Mouse (Mus musculus) MEL (cell line): ENCODE measurements around the gene Ttk. TPM values are rescaled to one million over a fixed set of nuclear protein-coding genes. Genes with fewer than 3 reads are reported as not detected.

Experiments used
- DNase-seq: peaks from one replicate; pipeline ENCODE4 v3.0.0; 2011; ENCODE audit warnings: low read depth, low spot score
- H3K27ac ChIP-seq: 2 replicates; pipeline ENCODE4 v1.5.1; 2012; ENCODE audit warnings: low read depth, mild to moderate bottlenecking, control low read depth, low read length, moderate library complexity; ENCODE audit not compliant: control insufficient read depth
- H3K27me3 ChIP-seq, 2 experiments: fragments of 150-350 bp in 1 of 2; sonication (generic) in 1 of 2; 2 replicates each; pipeline ENCODE4 v1.6.1; 2012; ENCODE audit warnings: low read length in 2 of 2, mild to moderate bottlenecking in 2 of 2, improper control_type of control experiment in 1 of 2, moderate library complexity in 1 of 2; ENCODE audit not compliant: insufficient read depth in 2 of 2, control insufficient read depth in 1 of 2
- H3K36me3 ChIP-seq, 2 experiments: 2 replicates each; pipeline ENCODE4 v1.6.1; 2012 to 2014; ENCODE audit warnings: low read length in 2 of 2, improper control_type of control experiment in 1 of 2, inconsistent platforms in 1 of 2, mild to moderate bottlenecking in 1 of 2; ENCODE audit not compliant: insufficient read depth in 2 of 2, control insufficient read depth in 1 of 2
- H3K4me1 ChIP-seq, 2 experiments: fragments of 150-350 bp in 1 of 2; sonication (generic) in 1 of 2; 2 replicates each; pipeline ENCODE4 v1.6.1; 2012; ENCODE audit warnings: low read length in 2 of 2, improper control_type of control experiment in 1 of 2, mild to moderate bottlenecking in 1 of 2; ENCODE audit not compliant: insufficient read depth in 2 of 2, control insufficient read depth in 1 of 2
- H3K4me3 ChIP-seq, 2 experiments: fragments of 150-350 bp in 1 of 2; sonication (generic) in 1 of 2; 2 replicates each; pipeline ENCODE4 v1.5.1; 2012; ENCODE audit warnings: low read depth in 2 of 2, low read length in 2 of 2, mild to moderate bottlenecking in 2 of 2, moderate library complexity in 2 of 2, control low read depth in 1 of 2, improper control_type of control experiment in 1 of 2; ENCODE audit not compliant: control insufficient read depth in 1 of 2, insufficient read depth in 1 of 2
- H3K79me2 ChIP-seq: 2 replicates; pipeline ENCODE4 v1.6.1; 2012; ENCODE audit warnings: mild to moderate bottlenecking, low read length, moderate library complexity; ENCODE audit not compliant: control insufficient read depth, poor library complexity, insufficient read depth
- H3K9ac ChIP-seq: 2 replicates; pipeline ENCODE4 v1.6.1; 2012; ENCODE audit warnings: low read depth, mild to moderate bottlenecking, control low read depth, low read length, moderate library complexity; ENCODE audit not compliant: control insufficient read depth, poor library complexity, severe bottlenecking
- H3K9me3 ChIP-seq: fragments of 150-350 bp; sonication (generic); replicated peaks from 2 replicates; pipeline ENCODE4 v1.6.1; 2012; ENCODE audit warnings: mild to moderate bottlenecking, low read length, improper control_type of control experiment, moderate library complexity; ENCODE audit not compliant: insufficient read depth
- BHLHE40 ChIP-seq: IDR thresholded peaks from 2 replicates; pipeline ENCODE4 v1.6.1; 2012; ENCODE audit warnings: low read depth, mild to moderate bottlenecking, inconsistent platforms, low read length, improper control_type of control experiment, borderline replicate concordance
- ELF1 ChIP-seq: IDR thresholded peaks from 2 replicates; pipeline ENCODE4 v1.6.1; 2014; ENCODE audit warnings: low read depth, mild to moderate bottlenecking, inconsistent platforms, low read length, improper control_type of control experiment, moderate library complexity
- EP300 ChIP-seq, 2 experiments: IDR thresholded peaks; 2 replicates each; pipeline ENCODE4 v1.6.1; 2011; ENCODE audit warnings: improper control_type of control experiment in 2 of 2, low read length in 2 of 2, low read depth in 1 of 2, mild to moderate bottlenecking in 1 of 2
- ETS1 ChIP-seq: IDR thresholded peaks from 2 replicates; pipeline ENCODE4 v1.6.1; 2012; ENCODE audit warnings: low read depth, mild to moderate bottlenecking, inconsistent platforms, low read length, improper control_type of control experiment, moderate library complexity
- GABPA ChIP-seq: IDR thresholded peaks from 2 replicates; pipeline ENCODE4 v1.6.1; 2012; ENCODE audit warnings: low read depth, mild to moderate bottlenecking, inconsistent platforms, low read length, improper control_type of control experiment, moderate library complexity
- GATA1 ChIP-seq: IDR thresholded peaks from 2 replicates; pipeline ENCODE4 v1.6.1; 2011; ENCODE audit warnings: low read depth, low read length, improper control_type of control experiment
- HCFC1 ChIP-seq: IDR thresholded peaks from 2 replicates; pipeline ENCODE4 v1.6.1; 2012; ENCODE audit warnings: low read depth, mild to moderate bottlenecking, inconsistent platforms, low read length, improper control_type of control experiment, moderate library complexity
- JUND ChIP-seq: IDR thresholded peaks from 2 replicates; pipeline ENCODE4 v1.6.1; 2011; ENCODE audit warnings: low read depth, mild to moderate bottlenecking, improper control_type of control experiment, low read length
- MEF2A ChIP-seq: IDR thresholded peaks from 2 replicates; pipeline ENCODE4 v1.6.1; 2014; ENCODE audit warnings: low read depth, mild to moderate bottlenecking, inconsistent platforms, low read length, improper control_type of control experiment; ENCODE audit not compliant: poor library complexity, insufficient replicate concordance, severe bottlenecking; ENCODE audit errors: extremely low read depth
- MXI1 ChIP-seq: IDR thresholded peaks from 2 replicates; pipeline ENCODE4 v1.6.1; 2011; ENCODE audit warnings: mild to moderate bottlenecking, low read depth, low read length, improper control_type of control experiment
- MYC ChIP-seq: IDR thresholded peaks from 2 replicates; pipeline ENCODE4 v1.6.1; 2011; ENCODE audit warnings: low read depth, mild to moderate bottlenecking, low read length, improper control_type of control experiment, moderate library complexity
- NRF1 ChIP-seq: IDR thresholded peaks from 2 replicates; pipeline ENCODE4 v1.6.1; 2014; ENCODE audit warnings: low read depth, mild to moderate bottlenecking, inconsistent platforms, low read length, improper control_type of control experiment, moderate library complexity; ENCODE audit not compliant: poor library complexity, insufficient read depth, severe bottlenecking
- RCOR1 ChIP-seq: IDR thresholded peaks from 2 replicates; pipeline ENCODE4 v1.6.1; 2012; ENCODE audit warnings: low read depth, mild to moderate bottlenecking, inconsistent platforms, low read length, improper control_type of control experiment
- SIN3A ChIP-seq: IDR thresholded peaks from 2 replicates; pipeline ENCODE4 v1.6.1; 2012; ENCODE audit warnings: low read length, improper control_type of control experiment, inconsistent platforms
- TCF12 ChIP-seq: IDR thresholded peaks from 2 replicates; pipeline ENCODE4 v1.6.1; 2014; ENCODE audit warnings: low read depth, mild to moderate bottlenecking, inconsistent platforms, low read length, improper control_type of control experiment, moderate library complexity
- USF2 ChIP-seq, 2 experiments: IDR thresholded peaks; 2 replicates each; pipeline ENCODE4 v1.6.1; 2011 to 2012; ENCODE audit warnings: improper control_type of control experiment in 2 of 2, low read length in 2 of 2, borderline replicate concordance in 1 of 2, inconsistent platforms in 1 of 2, low read depth in 1 of 2, mild to moderate bottlenecking in 1 of 2; ENCODE audit not compliant: insufficient read depth in 1 of 2
- ZC3H11A ChIP-seq: IDR thresholded peaks from 2 replicates; pipeline ENCODE4 v1.6.1; 2012; ENCODE audit warnings: low read depth, mild to moderate bottlenecking, inconsistent platforms, low read length, improper control_type of control experiment
- ZNF384 ChIP-seq: IDR thresholded peaks from 2 replicates; pipeline ENCODE4 v1.6.1; 2012; ENCODE audit warnings: low read depth, mild to moderate bottlenecking, inconsistent platforms, low read length, improper control_type of control experiment
- polyA plus RNA-seq, 2 experiments: library from polyadenylated mRNA; stranded (reverse) in 1 of 2; unstranded in 1 of 2; fragments of >175 nt in 1 of 2; fragments of >200 nt in 1 of 2; gene quantifications; 2 replicates each; pipeline versions ENCODE4 v1.2.1 to v1.2.4; 2012; ENCODE audit warnings: low replicate concordance in 2 of 2, low read depth in 1 of 2; ENCODE audit not compliant: insufficient read length in 2 of 2, insufficient read depth in 1 of 2, missing spikeins in 1 of 2
- total RNA-seq: library from RNA; depleted of rRNA; stranded (reverse); fragments of 300-350 nt; gene quantifications from 2 replicates; pipeline ENCODE4 v1.2.3, GENCODE M21; 2012

The Ttk gene
- total and polyA plus RNA-seq, 3 experiments = 16.0 to 18.5 TPM; not detected in 1

DNA sequence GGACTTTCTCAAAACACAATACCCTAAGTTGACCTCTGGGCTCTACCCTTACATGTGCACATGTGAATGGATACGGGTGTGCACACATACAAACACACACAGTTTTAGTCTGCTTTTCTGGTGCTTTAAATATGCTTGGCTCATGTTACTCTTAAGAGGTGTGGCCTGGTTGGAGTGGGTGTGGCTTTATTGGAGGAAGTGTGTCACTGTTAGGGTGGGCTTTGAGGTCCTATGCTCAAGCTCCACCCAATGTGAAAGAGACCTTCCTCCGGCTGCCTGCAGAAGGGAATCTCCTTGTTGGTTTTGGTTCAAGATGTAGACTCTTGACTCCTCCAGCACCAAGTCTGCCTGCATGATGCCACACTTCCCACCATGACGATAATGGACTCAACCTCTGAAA, 18.0 kb downstream of the Ttk start:
- Histone ChIP-seq H3K4me3 (no peak overlapping the region), H3K9ac (no peak overlapping the region), H3K27ac (no peak overlapping the region), H3K36me3 (peaks cover 0 to 8% of the 10 kb centered on the region in 2 experiments; a peak in 2 of 4 replicates)
- no peak for TF ChIP-seq ELF1
- no peak for TF ChIP-seq GABPA
- TF ChIP-seq SIN3A = no peak
- TF ChIP-seq USF2 (IDR thresholded peaks at IDR 0.05; ENCODE audit: borderline replicate concordance in 1 of 2, insufficient read depth in 1 of 2, low read depth in 1 of 2, low read length in 2 of 2) = no peak
- no peak for TF ChIP-seq RCOR1
- TF ChIP-seq NRF1 = no peak
- TF ChIP-seq ZC3H11A = no peak
- no peak for TF ChIP-seq JUND
- TF ChIP-seq MXI1 = no peak
- TF ChIP-seq, all 39 proteins: peak for 0
- Histone ChIP-seq H3K4me1 (no peaks in the 10 kb centered on the region), H3K79me2 (no peaks in the 10 kb centered on the region), H3K9me3 (no peaks in the 10 kb centered on the region), H3K27me3 (no peaks in the 10 kb centered on the region)
- DNase-seq = peak; percentile 30

DNA sequence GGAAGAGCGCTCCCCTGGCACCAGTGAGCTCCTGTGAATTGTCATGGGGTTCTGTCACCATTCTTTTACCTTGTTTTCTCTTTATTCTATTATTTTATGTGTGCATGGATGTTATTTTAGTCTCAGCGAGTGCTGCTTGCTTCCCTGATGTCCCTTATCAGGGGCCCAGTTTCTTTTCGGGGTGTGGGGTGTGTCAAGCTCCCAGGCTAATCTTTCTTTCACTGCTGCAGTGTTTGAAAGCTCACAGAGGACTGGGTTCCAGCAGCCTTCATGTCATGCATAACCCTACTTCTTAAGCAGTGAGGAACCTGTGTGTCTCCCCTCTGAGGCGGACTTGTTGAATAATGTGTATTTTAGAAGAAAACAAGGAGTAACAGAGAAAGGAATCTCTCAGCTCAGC, 30.7 kb downstream of the Ttk start:
- Histone ChIP-seq H3K9me3 (no peaks in the 10 kb centered on the region), H3K79me2 (no peaks in the 10 kb centered on the region), H3K4me3 (no peak overlapping the region), H3K9ac (no peak overlapping the region), H3K27ac (peak overlapping the region; percentile 56), H3K36me3 (peaks cover 7 to 15% of the 10 kb centered on the region in 2 experiments), H3K4me1 (peaks cover 8 to 11% of the 10 kb centered on the region in 2 experiments), H3K27me3 (no peaks in the 10 kb centered on the region)
- peak; percentile 69 for DNase-seq
- peak; percentile 51; the same call in 1 of the 2 replicates for TF ChIP-seq MEF2A
- peak; percentile 42; the same call in 1 of the 2 replicates for TF ChIP-seq BHLHE40
- peak; percentile 48; the same call in 1 of the 2 replicates for TF ChIP-seq TCF12
- peak; percentile 60 for TF ChIP-seq SIN3A
- no peak for TF ChIP-seq GABPA
- TF ChIP-seq GATA1 = peak; percentile 89
- TF ChIP-seq JUND = no peak
- TF ChIP-seq MXI1 = peak; percentile 59
- no peak for TF ChIP-seq USF2 (IDR thresholded peaks at IDR 0.05; ENCODE audit: borderline replicate concordance in 1 of 2, insufficient read depth in 1 of 2, low read depth in 1 of 2, low read length in 2 of 2)
- TF ChIP-seq ETS1 = peak; percentile 62
- TF ChIP-seq EP300 (IDR thresholded peaks at IDR 0.05; ENCODE audit: low read depth in 1 of 2, low read length in 2 of 2) = peak; percentile 54 to 62; a peak in 3 of 4 replicates
- TF ChIP-seq HCFC1 = 0 out of 2 replicates have a peak, but pooled peaks have one; percentile 22
- peak; percentile 49; the same call in 1 of the 2 replicates for TF ChIP-seq RCOR1
- no peak for TF ChIP-seq MYC
- TF ChIP-seq ZNF384 = no peak; the same call in 1 of the 2 replicates
